Mouse (Mus musculus): ENCODE measurements around the gene Armc9. TPM values are rescaled to one million over a fixed set of nuclear protein-coding genes. Genes with fewer than 3 reads are reported as not detected.

Armc9 gene
- total RNA-seq, 2 experiments from 2014 or later, result 5.4 to 9.1 TPM

GRCm38 (mm10) chr1:86309270-86309833, 154.8 kb downstream of the Armc9 start:
- DNase-seq (ENCODE audit: low spot score in 2 of 2), result no peak

GRCm38 (mm10) chr1:86310536-86311310, 156.1 kb downstream of the Armc9 start:
- no peak for DNase-seq (ENCODE audit: low spot score in 2 of 2)

GRCm38 (mm10) chr1:86311467-86312005, 157.0 kb downstream of the Armc9 start:
- DNase-seq (ENCODE audit: low spot score in 2 of 2), result no peak

- DNase-seq (ENCODE audit: low spot score in 2 of 2), result no peak
Observed at GRCm38 (mm10) chr1:86312269-86312668, 157.7 kb downstream of the Armc9 start.

GRCm38 (mm10) chr1:86313096-86313771, 158.7 kb downstream of the Armc9 start:
- DNase-seq (ENCODE audit: low spot score in 2 of 2), result no peak

GRCm38 (mm10) chr1:86313772-86314125, 159.2 kb downstream of the Armc9 start:
- DNase-seq (ENCODE audit: low spot score in 2 of 2), result no peak

GRCm38 (mm10) chr1:86320822-86321413, 166.3 kb downstream of the Armc9 start:
- DNase-seq (ENCODE audit: low spot score in 2 of 2), result no peak

Other genes starting within 250 kb of the Armc9 start
- under 1 TPM; 0.39 to 0.96 TPM for gene 4933407L21Rik, start 226.3 kb upstream of the Armc9 start, total RNA-seq (2021)
- not detected for gene Gpr55, start 193.8 kb upstream of the Armc9 start, total RNA-seq (2021)
- gene Spata3, start 138.0 kb upstream of the Armc9 start, total RNA-seq (2021), result not detected
- under 1 TPM; 0.23 to 0.27 TPM for gene 2810459M11Rik, start 108.9 kb upstream of the Armc9 start, total RNA-seq (2021)
- gene Psmd1, start 90.4 kb upstream of the Armc9 start, total RNA-seq (2021), result 100 to 1,000 TPM; 120 to 139 TPM
- 1 to 10 TPM; 1.2 TPM for gene Htr2b, start 42.8 kb upstream of the Armc9 start, total RNA-seq (2021)
- gene Gm21972, start 21.1 kb upstream of the Armc9 start, total RNA-seq (2021), result 1 to 10 TPM in 1 of 2 experiments, not detected in 1; 1.3 TPM
- gene B3gnt7, start 148.1 kb downstream of the Armc9 start, total RNA-seq (2021), result under 1 TPM; 0.54 to 0.65 TPM
- gene Ncl, start 204.6 kb downstream of the Armc9 start, total RNA-seq (2021), result 100 to 1,000 TPM; 185 to 230 TPM

Data from gastrocnemius, postnatal 4 days (tissue).